Mouse (Mus musculus) neural tube, embryonic 11.5 days (tissue): ENCODE data around the gene Trim67. TPM values are rescaled to one million over a fixed set of nuclear protein-coding genes. Genes with fewer than 3 reads are reported as not detected.

Experiments
- ATAC-seq: fragments of 200-750 bp; cut with Nextera tagmentation; 2 replicates; pipeline ENCODE4 v1.8.0; 2017; ENCODE audit warnings: moderate number of reproducible peaks, mild to moderate bottlenecking, moderate TSS enrichment, moderate library complexity; ENCODE audit not compliant: insufficient read depth, low FRiP score, low TSS enrichment
- DNase-seq: peaks from one replicate; pipeline ENCODE4 v3.0.0-alpha.2; 2015; ENCODE audit warnings: low spot score
- H3K27ac ChIP-seq: fragments of 300-500 bp; sonication (generic); 2 replicates; pipeline ENCODE4 v1.5.1; 2014; ENCODE audit warnings: low read depth, mild to moderate bottlenecking, low read length
- H3K27me3 ChIP-seq: fragments of 300-500 bp; sonication (generic); 2 replicates; pipeline ENCODE4 v1.6.1; 2014; ENCODE audit warnings: mild to moderate bottlenecking, low read length, mixed read lengths; ENCODE audit not compliant: control insufficient read depth, insufficient read depth
- H3K36me3 ChIP-seq: fragments of 300-500 bp; sonication (generic); 2 replicates; pipeline ENCODE4 v1.6.1; 2014; ENCODE audit warnings: mild to moderate bottlenecking, low read length, moderate library complexity, mixed read lengths; ENCODE audit not compliant: control insufficient read depth, insufficient read depth
- H3K4me1 ChIP-seq: fragments of 300-500 bp; sonication (generic); 2 replicates; pipeline ENCODE4 v1.6.1; 2014; ENCODE audit warnings: low read length, mixed read lengths; ENCODE audit not compliant: control insufficient read depth, insufficient read depth
- H3K4me2 ChIP-seq: fragments of 300-500 bp; sonication (generic); 2 replicates; pipeline ENCODE4 v1.6.1; 2014; ENCODE audit warnings: low read depth, mild to moderate bottlenecking, moderate library complexity
- H3K4me3 ChIP-seq: fragments of 300-500 bp; sonication (generic); 2 replicates; pipeline ENCODE4 v1.5.1; 2014; ENCODE audit warnings: low read depth, low read length
- H3K9ac ChIP-seq: fragments of 300-500 bp; sonication (generic); 2 replicates; pipeline ENCODE4 v1.6.1; 2014; ENCODE audit warnings: mild to moderate bottlenecking, low read length
- H3K9me3 ChIP-seq: fragments of 300-500 bp; sonication (generic); 2 replicates; pipeline ENCODE4 v1.6.1; 2016; ENCODE audit warnings: low read length; ENCODE audit not compliant: control insufficient read depth
- WGBS: fragments of 180-500 bp; shearing (Covaris S2); extraction: QIAGEN DNeasy Blood & Tissue Kit; methylation state at CpG from one replicate; pipeline ENCODE4 v1.1.7; 2014; 5-methylcytosine and 5-hydroxymethylcytosine counted together
- polyA plus RNA-seq: library from polyadenylated mRNA; unstranded; fragments of >200 nt; fragmentation: Nextera tagmentation; extraction: Ambion mirVana; gene quantifications from 2 replicates; pipeline ENCODE4 v1.2.1, GENCODE M21; 2014

Gene Trim67
- polyA plus RNA-seq, 1 experiment from 2014 or later: 7.5 TPM

- ATAC-seq (peak; percentile 75), DNase-seq (no peak)
- under 1% methylated on average over 33 of the region's 33 CpGs for WGBS
- Histone ChIP-seq H3K9ac (peak overlapping the region; percentile 97), H3K27me3 (no peaks in the 10 kb centered on the region), H3K4me2 (peak overlapping the region; percentile 50), H3K9me3 (no peaks in the 10 kb centered on the region), H3K4me1 (peaks cover 4% of the 10 kb centered on the region; the same call in 1 of the 2 replicates), H3K27ac (peak overlapping the region; percentile 82), H3K36me3 (peaks cover 10% of the 10 kb centered on the region), H3K4me3 (peak overlapping the region; percentile 96)
These were observed 70.3 kb downstream of the Trim67 start for GRCm38 (mm10) chr8:124863163-124863677.

GRCm38 (mm10) chr8:124863729-124864128 is 70.8 kb downstream of the Trim67 start:
- Histone ChIP-seq H3K27me3 (no peaks in the 10 kb centered on the region), H3K4me2 (peak overlapping the region; percentile 50), H3K4me3 (peak overlapping the region; percentile 96), H3K9me3 (no peaks in the 10 kb centered on the region), H3K36me3 (peaks cover 6% of the 10 kb centered on the region), H3K9ac (peak overlapping the region; percentile 97), H3K27ac (no peak overlapping the region), H3K4me1 (peaks cover 4% of the 10 kb centered on the region; the same call in 1 of the 2 replicates)
- WGBS: 23% methylated on average over 8 of the region's 8 CpGs
- ATAC-seq (no peak), DNase-seq (no peak)

GRCm38 (mm10) chr8:124866669-124867068 is 73.8 kb downstream of the Trim67 start:
- H3K4me3 ChIP-seq: no peak overlapping the region
- no peak for DNase-seq
- no peak overlapping the region for H3K4me2 ChIP-seq
- WGBS: 81% methylated on average over 3 of the region's 3 CpGs
- H3K27ac ChIP-seq: no peak overlapping the region
- no peaks in the 10 kb centered on the region for H3K27me3 ChIP-seq
- peaks cover 4% of the 10 kb centered on the region; the same call in 1 of the 2 replicates for H3K4me1 ChIP-seq
- ATAC-seq: no peak
- no peak overlapping the region for H3K9ac ChIP-seq
- H3K9me3 ChIP-seq: no peaks in the 10 kb centered on the region
- no peaks in the 10 kb centered on the region; the same call in none of the 2 replicates for H3K36me3 ChIP-seq

GRCm38 (mm10) chr8:124867126-124867525 is 74.2 kb downstream of the Trim67 start:
- Histone ChIP-seq H3K27ac (no peak overlapping the region), H3K4me2 (no peak overlapping the region), H3K27me3 (no peaks in the 10 kb centered on the region), H3K9ac (no peak overlapping the region), H3K9me3 (no peaks in the 10 kb centered on the region), H3K36me3 (peaks cover under 1% of the 10 kb centered on the region), H3K4me1 (peaks cover 4% of the 10 kb centered on the region; the same call in 1 of the 2 replicates), H3K4me3 (no peak overlapping the region; the same call in 1 of the 2 replicates)
- 59% methylated on average over 2 of the region's 2 CpGs for WGBS
- ATAC-seq: no peak
- no peak for DNase-seq

- no peaks in the 10 kb centered on the region for H3K27me3 ChIP-seq
- no peaks in the 10 kb centered on the region for H3K4me1 ChIP-seq
- WGBS: 78% methylated on average over 6 of the region's 6 CpGs
- H3K4me2 ChIP-seq: no peak overlapping the region
- H3K9ac ChIP-seq: no peak overlapping the region
- H3K36me3 ChIP-seq: peaks cover 8% of the 10 kb centered on the region
- no peak overlapping the region for H3K4me3 ChIP-seq
- no peaks in the 10 kb centered on the region for H3K9me3 ChIP-seq
- DNase-seq (no peak), ATAC-seq (no peak)
- no peak overlapping the region for H3K27ac ChIP-seq
These were observed 76.8 kb downstream of the Trim67 start for GRCm38 (mm10) chr8:124869708-124870107.

GRCm38 (mm10) chr8:124871474-124871873 is 78.6 kb downstream of the Trim67 start:
- ATAC-seq (no peak), DNase-seq (no peak)
- peaks cover 8% of the 10 kb centered on the region for H3K36me3 ChIP-seq

GRCm38 (mm10) chr8:124872081-124872480 is 79.2 kb downstream of the Trim67 start:
- H3K27me3 ChIP-seq: no peaks in the 10 kb centered on the region
- DNase-seq (no peak), ATAC-seq (no peak)
- H3K4me3 ChIP-seq: no peak overlapping the region
- H3K36me3 ChIP-seq: peaks cover 12% of the 10 kb centered on the region
- no peak overlapping the region for H3K4me2 ChIP-seq
- no peak overlapping the region for H3K27ac ChIP-seq
- no peaks in the 10 kb centered on the region for H3K4me1 ChIP-seq
- H3K9me3 ChIP-seq: no peaks in the 10 kb centered on the region
- no peak overlapping the region for H3K9ac ChIP-seq
- WGBS: 95% methylated on average over 7 of the region's 7 CpGs

More at GRCm38 (mm10) chr8:124871474-124871873, 78.6 kb downstream of the Trim67 start:
- Histone ChIP-seq H3K4me1 (no peaks in the 10 kb centered on the region), H3K4me3 (no peak overlapping the region), H3K27ac (no peak overlapping the region), H3K4me2 (no peak overlapping the region), H3K9ac (no peak overlapping the region), H3K9me3 (no peaks in the 10 kb centered on the region), H3K27me3 (no peaks in the 10 kb centered on the region)
- 95% methylated on average over 7 of the region's 7 CpGs for WGBS

GRCm38 (mm10) chr8:124872690-124873089 is 79.8 kb downstream of the Trim67 start:
- ATAC-seq (no peak), DNase-seq (no peak)
- peaks cover 13% of the 10 kb centered on the region; the same call in 1 of the 2 replicates for H3K36me3 ChIP-seq
- H3K27ac ChIP-seq: no peak overlapping the region
- no peaks in the 10 kb centered on the region for H3K9me3 ChIP-seq
- H3K4me1 ChIP-seq: no peaks in the 10 kb centered on the region
- H3K4me2 ChIP-seq: no peak overlapping the region
- H3K4me3 ChIP-seq: no peak overlapping the region
- WGBS: 88% methylated on average over 5 of the region's 5 CpGs
- no peak overlapping the region for H3K9ac ChIP-seq
- no peaks in the 10 kb centered on the region for H3K27me3 ChIP-seq

GRCm38 (mm10) chr8:124878141-124878540 is 85.2 kb downstream of the Trim67 start:
- Histone ChIP-seq H3K9me3 (no peaks in the 10 kb centered on the region), H3K27ac (no peak overlapping the region), H3K27me3 (no peaks in the 10 kb centered on the region), H3K4me2 (no peak overlapping the region), H3K4me1 (no peaks in the 10 kb centered on the region), H3K9ac (no peak overlapping the region), H3K4me3 (no peak overlapping the region), H3K36me3 (peaks cover 36% of the 10 kb centered on the region)
- DNase-seq (no peak), ATAC-seq (no peak)
- 95% methylated on average over 5 of the region's 5 CpGs for WGBS
